Mouse (Mus musculus): Measurements from ENCODE around the gene Armt1. TPM values are rescaled to one million over a fixed set of nuclear protein-coding genes. Genes with fewer than 3 reads are reported as not detected.

Gene Armt1
- polyA plus RNA-seq, 1 experiment: 22.1 TPM

DNA sequence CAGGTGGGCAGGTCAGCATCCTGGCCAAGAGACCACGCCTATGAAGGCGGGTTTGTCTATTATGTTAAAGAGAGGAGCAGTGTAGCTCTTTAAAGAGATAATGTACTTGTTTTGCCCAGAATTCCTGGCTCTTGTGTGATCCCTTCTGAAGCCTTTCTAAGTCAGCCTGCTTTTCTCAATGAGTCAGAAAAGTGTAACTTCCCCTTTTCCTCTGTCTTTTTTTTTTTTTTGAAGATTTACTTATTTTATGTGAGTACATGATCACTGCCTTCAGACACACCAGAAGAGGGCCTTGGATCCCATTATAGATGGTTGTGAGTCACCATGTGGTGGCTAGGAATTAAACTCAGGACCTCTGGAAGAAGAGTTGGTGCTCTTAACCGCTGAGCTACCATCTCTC is 37.1 kb downstream of the Armt1 start:
- no peaks in the 10 kb centered on the region for H3K36me3 ChIP-seq (ENCODE audit: control insufficient read depth, insufficient read depth, low read length)
- TF ChIP-seq CTCF (IDR thresholded peaks at IDR 0.05; ENCODE audit: borderline replicate concordance, control insufficient read depth, extremely low read depth, insufficient read depth, low read length, poor library complexity) (no peak), POLR2A (IDR thresholded peaks at IDR 0.05; ENCODE audit: control insufficient read depth, extremely low read depth, insufficient read depth, low read length, poor library complexity) (no peak)
- H3K4me1 ChIP-seq (replicated peaks; ENCODE audit: control insufficient read depth, insufficient read depth, low read length): no peaks in the 10 kb centered on the region
- no peak overlapping the region for H3K4me3 ChIP-seq (ENCODE audit: control insufficient read depth, insufficient read depth, low read length)
- WGBS: 71% methylated on average over 3 of the region's 3 CpGs
- DNase-seq: no peak
- H3K27me3 ChIP-seq (ENCODE audit: control insufficient read depth, insufficient read depth, low read length): no peaks in the 10 kb centered on the region
- no peak overlapping the region for H3K27ac ChIP-seq (ENCODE audit: control insufficient read depth, insufficient read depth, low read length)

DNA sequence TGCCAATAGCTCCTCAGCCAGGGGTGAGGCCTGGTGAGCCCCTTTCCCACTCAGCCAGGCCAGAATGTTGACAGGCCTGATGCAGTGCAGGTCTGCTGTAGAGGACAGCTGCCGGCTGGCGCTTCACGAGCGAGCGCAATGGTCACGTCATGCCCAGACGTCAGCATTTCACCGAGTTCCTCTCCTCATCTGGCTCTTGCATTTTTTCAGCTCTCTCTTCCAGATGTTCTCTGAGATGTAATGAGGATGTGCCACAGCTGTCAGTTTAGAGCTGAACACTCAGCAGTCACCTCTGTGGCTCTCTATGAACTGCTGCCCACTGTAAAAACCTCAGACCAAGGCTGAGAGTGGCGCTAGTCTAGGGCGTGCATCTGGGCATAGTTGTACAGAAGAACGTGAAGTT is 41.3 kb downstream of the Armt1 start:
- no peaks in the 10 kb centered on the region for H3K36me3 ChIP-seq (ENCODE audit: control insufficient read depth, insufficient read depth, low read length)
- no peak for DNase-seq

DNA sequence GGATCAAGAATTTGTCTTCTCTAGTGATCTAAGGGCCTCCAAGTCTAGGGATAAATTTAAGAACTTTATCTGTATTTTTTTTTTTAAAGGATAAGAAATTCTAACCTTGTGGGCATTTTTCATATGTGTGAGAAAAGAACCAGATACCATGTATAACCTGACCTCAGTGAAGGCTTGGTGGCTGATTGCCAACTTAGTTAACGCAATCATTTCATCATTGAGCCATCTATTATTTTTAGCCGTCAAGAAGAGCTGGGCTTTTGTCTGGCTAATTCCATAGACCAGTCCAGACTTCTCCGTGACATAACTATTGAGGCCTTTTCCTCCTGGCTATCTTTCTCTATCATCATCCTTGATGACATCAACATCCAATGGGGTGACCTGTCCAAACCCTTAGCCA is 43.2 kb downstream of the Armt1 start:
- Histone ChIP-seq H3K27me3 (ENCODE audit: control insufficient read depth, insufficient read depth, low read length) (no peaks in the 10 kb centered on the region), H3K4me3 (ENCODE audit: control insufficient read depth, insufficient read depth, low read length) (no peak overlapping the region), H3K4me1 (replicated peaks; ENCODE audit: control insufficient read depth, insufficient read depth, low read length) (no peaks in the 10 kb centered on the region), H3K27ac (ENCODE audit: control insufficient read depth, insufficient read depth, low read length) (no peak overlapping the region), H3K36me3 (ENCODE audit: control insufficient read depth, insufficient read depth, low read length) (no peaks in the 10 kb centered on the region)
- TF ChIP-seq POLR2A (IDR thresholded peaks at IDR 0.05; ENCODE audit: control insufficient read depth, extremely low read depth, insufficient read depth, low read length, poor library complexity) (no peak), CTCF (IDR thresholded peaks at IDR 0.05; ENCODE audit: borderline replicate concordance, control insufficient read depth, extremely low read depth, insufficient read depth, low read length, poor library complexity) (no peak)
- 95% methylated on average over 3 of the region's 3 CpGs for WGBS
- DNase-seq: no peak

More for the DNA sequence above, 41.3 kb downstream of the Armt1 start:
- Histone ChIP-seq H3K27ac (ENCODE audit: control insufficient read depth, insufficient read depth, low read length) (no peak overlapping the region), H3K4me1 (replicated peaks; ENCODE audit: control insufficient read depth, insufficient read depth, low read length) (no peaks in the 10 kb centered on the region), H3K27me3 (ENCODE audit: control insufficient read depth, insufficient read depth, low read length) (no peaks in the 10 kb centered on the region), H3K4me3 (ENCODE audit: control insufficient read depth, insufficient read depth, low read length) (no peak overlapping the region)
- 81% methylated on average over 11 of the region's 11 CpGs for WGBS
- TF ChIP-seq POLR2A (IDR thresholded peaks at IDR 0.05; ENCODE audit: control insufficient read depth, extremely low read depth, insufficient read depth, low read length, poor library complexity) (no peak), CTCF (IDR thresholded peaks at IDR 0.05; ENCODE audit: borderline replicate concordance, control insufficient read depth, extremely low read depth, insufficient read depth, low read length, poor library complexity) (no peak)

DNA sequence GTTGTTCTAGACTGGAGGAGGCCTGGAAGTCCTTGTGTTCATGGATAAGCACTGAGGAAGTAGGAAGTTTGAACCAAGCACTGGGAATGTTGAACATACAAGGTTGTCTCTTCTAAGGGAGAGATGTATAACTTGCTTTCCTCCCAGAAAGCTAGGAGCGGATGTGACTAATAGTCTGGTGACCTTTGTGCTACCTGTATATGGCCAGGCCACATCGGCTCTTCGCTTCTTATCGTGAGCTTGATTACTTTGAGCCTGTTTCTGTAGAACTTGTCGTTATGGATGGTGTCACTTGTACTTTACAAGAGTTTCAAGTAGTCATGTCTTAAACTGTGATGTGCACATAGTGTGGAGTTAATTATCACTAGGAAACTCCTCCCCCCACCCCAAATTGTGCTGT is 44.3 kb downstream of the Armt1 start:
- no peaks in the 10 kb centered on the region for H3K36me3 ChIP-seq (ENCODE audit: control insufficient read depth, insufficient read depth, low read length)
- 96% methylated on average over 5 of the region's 5 CpGs for WGBS

DNA sequence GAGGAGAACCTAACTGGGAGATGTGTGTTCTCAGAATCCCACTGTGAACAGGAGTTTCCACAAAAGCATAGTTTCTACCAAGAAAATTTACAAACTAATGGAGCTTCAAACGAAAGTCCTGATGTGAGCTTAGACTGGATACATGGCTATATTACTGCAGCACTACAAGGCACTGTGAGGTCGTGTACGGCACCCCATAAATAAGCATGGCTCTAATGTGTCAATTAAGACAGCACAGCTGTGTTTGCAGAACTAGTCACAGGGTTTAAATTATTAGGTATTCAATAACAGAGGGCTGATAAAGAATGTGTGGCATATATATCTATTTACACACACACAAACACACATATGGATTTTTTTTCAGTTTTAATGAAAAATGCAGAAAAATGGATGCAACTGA is 48.7 kb downstream of the Armt1 start:
- Histone ChIP-seq H3K4me3 (ENCODE audit: control insufficient read depth, insufficient read depth, low read length) (no peak overlapping the region), H3K27ac (ENCODE audit: control insufficient read depth, insufficient read depth, low read length) (no peak overlapping the region), H3K4me1 (replicated peaks; ENCODE audit: control insufficient read depth, insufficient read depth, low read length) (no peaks in the 10 kb centered on the region), H3K27me3 (ENCODE audit: control insufficient read depth, insufficient read depth, low read length) (no peaks in the 10 kb centered on the region), H3K36me3 (ENCODE audit: control insufficient read depth, insufficient read depth, low read length) (no peaks in the 10 kb centered on the region)
- DNase-seq: no peak
- TF ChIP-seq CTCF (IDR thresholded peaks at IDR 0.05; ENCODE audit: borderline replicate concordance, control insufficient read depth, extremely low read depth, insufficient read depth, low read length, poor library complexity) (no peak), POLR2A (IDR thresholded peaks at IDR 0.05; ENCODE audit: control insufficient read depth, extremely low read depth, insufficient read depth, low read length, poor library complexity) (no peak)
- WGBS: 92% methylated on average over 3 of the region's 3 CpGs

More for the DNA sequence above, 44.3 kb downstream of the Armt1 start:
- H3K4me3 ChIP-seq (ENCODE audit: control insufficient read depth, insufficient read depth, low read length): no peak overlapping the region
- no peaks in the 10 kb centered on the region for H3K27me3 ChIP-seq (ENCODE audit: control insufficient read depth, insufficient read depth, low read length)
- H3K27ac ChIP-seq (ENCODE audit: control insufficient read depth, insufficient read depth, low read length): no peak overlapping the region
- no peak for TF ChIP-seq CTCF (IDR thresholded peaks at IDR 0.05; ENCODE audit: borderline replicate concordance, control insufficient read depth, extremely low read depth, insufficient read depth, low read length, poor library complexity)
- TF ChIP-seq POLR2A (IDR thresholded peaks at IDR 0.05; ENCODE audit: control insufficient read depth, extremely low read depth, insufficient read depth, low read length, poor library complexity): no peak
- DNase-seq: no peak
- no peaks in the 10 kb centered on the region for H3K4me1 ChIP-seq (replicated peaks; ENCODE audit: control insufficient read depth, insufficient read depth, low read length)

DNA sequence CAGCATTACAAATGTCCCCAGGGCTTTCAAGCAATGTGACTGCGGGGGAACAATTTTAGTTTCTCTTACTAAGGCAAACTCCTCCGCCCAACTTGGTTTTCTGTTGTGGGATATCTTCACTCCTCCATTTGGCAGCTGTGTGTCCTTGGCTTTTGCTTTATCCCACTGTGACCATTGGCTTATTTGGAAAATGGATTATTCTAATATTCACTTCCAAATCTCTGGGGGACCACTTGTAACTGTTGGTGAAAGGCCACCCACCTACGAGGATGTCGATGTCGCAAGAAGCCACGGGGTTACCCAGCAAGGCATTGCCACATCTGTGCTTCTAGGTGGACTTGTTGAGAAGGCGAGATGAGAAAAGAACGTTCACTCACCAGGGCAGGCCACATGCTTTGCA is 49.4 kb downstream of the Armt1 start:
- Histone ChIP-seq H3K27ac (ENCODE audit: control insufficient read depth, insufficient read depth, low read length) (no peak overlapping the region), H3K27me3 (ENCODE audit: control insufficient read depth, insufficient read depth, low read length) (no peaks in the 10 kb centered on the region), H3K4me3 (ENCODE audit: control insufficient read depth, insufficient read depth, low read length) (no peak overlapping the region), H3K4me1 (replicated peaks; ENCODE audit: control insufficient read depth, insufficient read depth, low read length) (no peaks in the 10 kb centered on the region), H3K36me3 (ENCODE audit: control insufficient read depth, insufficient read depth, low read length) (no peaks in the 10 kb centered on the region)
- DNase-seq: no peak
- TF ChIP-seq CTCF (IDR thresholded peaks at IDR 0.05; ENCODE audit: borderline replicate concordance, control insufficient read depth, extremely low read depth, insufficient read depth, low read length, poor library complexity) (no peak), POLR2A (IDR thresholded peaks at IDR 0.05; ENCODE audit: control insufficient read depth, extremely low read depth, insufficient read depth, low read length, poor library complexity) (no peak)
- WGBS: 88% methylated on average over 8 of the region's 8 CpGs

DNA sequence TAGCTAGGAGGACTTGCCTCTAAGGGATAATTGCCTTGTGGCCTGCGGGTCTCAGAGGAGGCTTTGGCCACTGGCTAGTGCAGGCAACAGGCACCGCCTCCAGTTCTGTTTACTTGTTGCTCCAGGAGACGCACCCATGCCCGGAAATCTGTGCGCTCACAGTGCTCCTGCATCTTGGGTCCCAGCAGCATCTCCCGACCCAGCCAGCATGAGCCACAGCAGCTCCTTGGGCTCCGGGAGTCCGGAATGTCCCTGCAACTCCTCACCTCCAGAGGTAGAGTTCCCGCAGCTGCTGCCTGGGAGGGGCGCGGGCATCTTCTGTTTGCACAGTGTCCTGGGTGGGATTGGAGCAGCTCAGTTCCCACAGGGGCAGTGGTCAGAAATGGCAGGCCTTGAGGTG is 50.1 kb downstream of the Armt1 start, which contains the start of gene Ccdc170:
Gene Ccdc170, plus strand, starts transcription at position 148 of the 400 bp plus-strand sequence.
- Histone ChIP-seq H3K36me3 (ENCODE audit: control insufficient read depth, insufficient read depth, low read length) (no peaks in the 10 kb centered on the region), H3K27ac (ENCODE audit: control insufficient read depth, insufficient read depth, low read length) (no peak within 1 kb of the TSS), H3K4me3 (ENCODE audit: control insufficient read depth, insufficient read depth, low read length) (no peak within 1 kb of the TSS), H3K27me3 (ENCODE audit: control insufficient read depth, insufficient read depth, low read length) (no peaks in the 10 kb centered on the region), H3K4me1 (replicated peaks; ENCODE audit: control insufficient read depth, insufficient read depth, low read length) (no peaks in the 10 kb centered on the region)
- no peak for TF ChIP-seq POLR2A (IDR thresholded peaks at IDR 0.05; ENCODE audit: control insufficient read depth, extremely low read depth, insufficient read depth, low read length, poor library complexity)
- TF ChIP-seq CTCF (IDR thresholded peaks at IDR 0.05; ENCODE audit: borderline replicate concordance, control insufficient read depth, extremely low read depth, insufficient read depth, low read length, poor library complexity): no peak
- no peak for DNase-seq
- 95% methylated on average over 11 of the region's 11 CpGs for WGBS
